Mouse (Mus musculus) spleen, postnatal 4 days (tissue): ENCODE results near the gene Mapk3.

Source experiments
- DNase-seq, 2 experiments: peaks; one replicate each; pipeline ENCODE4 v3.0.0; 2022; ENCODE audit warnings: low spot score in 2 of 2

The Mapk3 gene

DNA sequence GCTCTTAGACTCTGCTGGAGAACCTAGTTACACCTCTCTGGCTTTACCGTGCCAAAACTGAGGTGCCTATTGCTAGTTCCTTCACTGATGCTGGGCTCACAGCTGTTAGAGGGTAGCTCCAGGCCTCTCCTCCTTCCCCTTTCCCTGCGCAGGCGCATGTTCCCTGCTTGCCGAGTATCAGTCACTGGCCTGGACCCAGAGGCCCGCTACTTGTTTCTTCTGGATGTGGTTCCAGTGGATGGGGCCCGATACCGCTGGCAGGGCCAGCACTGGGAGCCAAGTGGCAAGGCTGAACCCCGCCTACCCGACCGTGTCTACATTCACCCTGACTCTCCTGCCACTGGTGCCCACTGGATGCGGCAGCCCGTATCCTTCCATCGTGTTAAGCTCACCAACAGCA is 23.3 kb downstream of the Mapk3 start:
- DNase-seq = peak in 1 of 2 experiments; percentile 64

DNA sequence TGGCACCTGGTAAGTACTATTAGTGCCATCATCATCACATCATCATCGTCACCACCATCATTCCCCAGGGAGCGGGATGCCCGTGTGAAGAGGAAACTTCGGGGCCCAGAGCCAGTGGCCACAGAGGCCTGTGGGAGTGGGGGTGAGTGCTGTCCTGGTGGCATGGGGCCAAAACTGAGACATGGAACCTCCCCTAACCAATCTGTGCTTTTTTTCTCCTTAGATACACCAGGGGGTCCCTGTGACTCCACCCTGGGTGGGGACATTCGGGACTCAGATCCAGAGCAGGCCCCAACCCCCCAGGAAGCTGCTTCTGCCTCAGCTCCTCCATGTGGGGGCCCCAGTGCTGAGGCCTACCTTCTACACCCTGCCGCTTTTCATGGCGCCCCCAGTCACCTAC is 25.1 kb downstream of the Mapk3 start:
- DNase-seq = no peak

DNA sequence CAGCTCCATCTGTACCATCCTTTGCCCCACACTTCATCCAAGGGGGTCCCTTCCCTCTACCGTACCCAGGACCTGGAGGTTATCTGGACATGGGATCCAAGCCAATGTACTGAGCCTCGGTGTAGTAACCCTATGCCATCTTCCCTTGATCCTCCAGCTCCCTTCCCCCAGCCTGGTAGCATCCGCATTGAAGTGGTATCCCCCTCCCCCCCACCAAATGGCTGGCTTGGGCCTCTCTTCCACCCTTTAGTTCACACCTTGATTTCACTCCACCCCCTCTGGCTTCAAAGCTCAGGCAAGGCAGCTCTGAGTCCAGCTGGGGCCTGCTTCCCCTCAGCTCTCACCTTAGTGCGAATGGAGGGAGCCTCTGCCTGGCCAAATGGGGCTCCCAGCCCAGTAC is 25.7 kb downstream of the Mapk3 start:
- DNase-seq = no peak

DNA sequence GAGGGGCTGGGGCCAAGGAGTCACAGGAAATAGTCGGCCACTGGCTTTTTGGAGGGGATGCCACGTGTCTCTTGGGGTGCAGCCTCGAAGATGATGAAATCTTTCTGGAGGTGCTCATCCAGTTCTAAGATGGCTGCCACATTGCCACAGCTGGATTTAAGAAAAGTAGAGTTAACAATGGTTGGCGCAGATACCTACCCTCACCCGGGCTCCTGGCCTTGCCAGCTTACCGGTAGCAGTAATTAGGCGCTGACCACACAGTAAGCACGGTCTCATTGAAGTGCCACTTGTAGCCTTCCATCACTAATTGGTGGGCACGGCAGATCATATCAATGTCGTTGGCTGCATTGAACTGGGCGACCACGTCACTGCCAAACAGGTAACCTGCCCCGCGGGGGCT is 26.7 kb downstream of the Mapk3 start:
- no peak for DNase-seq

DNA sequence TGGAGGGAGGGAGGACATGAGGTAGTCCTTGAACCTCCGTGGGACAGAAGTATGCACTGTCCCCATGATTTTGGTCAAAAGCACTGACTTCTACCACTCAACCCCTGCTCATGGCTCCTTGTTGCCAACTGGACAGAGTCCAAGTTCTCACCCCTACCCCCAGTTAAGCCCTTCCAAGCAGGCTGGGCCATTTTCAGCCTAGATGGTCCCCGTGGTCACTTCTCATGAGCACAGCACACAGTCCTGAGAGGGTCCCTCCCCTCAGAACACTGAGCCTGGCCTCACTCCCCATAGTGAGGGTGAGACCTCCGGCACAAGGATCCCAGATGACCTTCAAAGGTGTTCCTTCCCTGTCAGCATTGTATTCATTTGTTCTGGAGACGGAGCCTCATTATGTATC is 29.7 kb downstream of the Mapk3 start:
- DNase-seq = no peak

DNA sequence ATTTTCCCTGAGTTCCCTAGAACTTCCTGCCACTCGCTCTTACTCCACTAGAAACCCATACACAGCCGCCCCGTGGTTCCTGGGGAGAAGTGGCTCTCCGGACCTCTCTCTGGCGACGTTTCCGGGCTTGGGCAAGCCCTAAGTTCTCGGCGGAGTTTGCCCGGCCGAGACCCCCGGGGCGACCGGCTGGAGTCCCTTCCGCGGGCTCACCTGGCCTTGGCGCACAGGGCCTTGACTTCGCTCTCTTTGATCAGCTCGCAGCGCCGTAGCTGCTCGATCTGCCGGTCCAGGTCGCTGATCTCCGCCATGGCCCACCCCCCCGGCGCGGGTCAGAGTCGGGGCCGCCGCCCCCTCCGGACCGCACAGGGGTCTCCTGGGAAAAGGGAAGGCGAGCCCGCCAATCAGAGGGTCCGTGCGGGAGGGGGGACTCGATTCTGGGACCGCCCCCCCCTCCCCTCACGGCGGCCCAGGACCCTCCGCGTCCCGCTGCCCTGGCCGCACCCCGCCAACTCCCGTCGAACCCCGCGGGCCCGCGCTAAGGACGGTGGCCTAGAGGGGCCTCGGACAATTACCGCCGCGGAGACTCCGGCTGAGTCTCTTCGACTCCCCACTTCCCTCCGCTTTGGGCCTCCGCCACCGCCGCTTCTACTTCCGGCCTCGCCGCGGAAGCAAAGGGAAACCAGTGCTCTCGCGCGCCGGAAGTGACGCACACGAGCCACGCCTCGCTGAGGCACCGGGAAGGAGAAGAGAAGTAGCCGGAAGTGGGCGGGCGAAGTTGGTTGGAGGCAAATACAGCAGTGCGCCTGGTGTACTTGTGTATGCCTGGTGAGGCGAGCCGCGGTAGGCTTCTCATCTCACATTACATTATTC is 32.7 kb downstream of the Mapk3 start, which contains the start of gene Ppp4c:
Gene Ppp4c (minus strand): TSS at position 646 of the 870 bp plus-strand sequence.
- DNase-seq = peak; percentile 95 to 97

DNA sequence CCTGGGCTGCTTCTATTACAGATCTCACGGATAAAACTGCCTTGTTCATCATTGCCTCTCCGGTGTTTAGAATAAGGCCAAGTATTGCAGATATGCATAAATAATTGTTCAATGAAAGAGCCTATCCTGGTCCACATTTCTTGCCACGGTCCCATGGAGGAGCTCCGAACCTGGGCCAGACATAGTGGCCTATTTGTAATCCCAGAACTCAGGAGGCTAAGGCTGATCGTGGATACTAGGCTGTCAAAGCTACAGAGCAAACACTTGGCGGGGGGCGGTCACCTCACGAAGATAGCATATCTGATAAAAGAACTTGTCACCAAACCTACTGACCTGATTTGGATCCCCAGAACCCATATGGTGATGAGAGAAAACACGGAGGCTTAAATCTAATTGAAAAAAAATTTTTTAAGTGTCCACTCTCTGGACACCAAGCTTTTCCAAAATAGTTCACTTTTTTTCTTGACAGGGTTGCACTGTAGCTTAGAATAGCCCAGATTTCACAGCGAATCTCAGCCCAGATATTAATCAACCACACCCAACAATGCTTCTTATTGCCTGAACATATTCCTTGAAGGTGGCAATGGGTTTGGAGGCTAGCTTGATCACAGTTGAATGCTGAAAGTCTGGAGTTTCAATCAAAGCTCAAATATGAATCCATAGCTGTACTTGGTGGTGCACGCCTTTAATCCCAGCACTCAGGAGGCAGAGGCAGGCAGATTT is 33.5 kb downstream of the Mapk3 start:
- DNase-seq = no peak

DNA sequence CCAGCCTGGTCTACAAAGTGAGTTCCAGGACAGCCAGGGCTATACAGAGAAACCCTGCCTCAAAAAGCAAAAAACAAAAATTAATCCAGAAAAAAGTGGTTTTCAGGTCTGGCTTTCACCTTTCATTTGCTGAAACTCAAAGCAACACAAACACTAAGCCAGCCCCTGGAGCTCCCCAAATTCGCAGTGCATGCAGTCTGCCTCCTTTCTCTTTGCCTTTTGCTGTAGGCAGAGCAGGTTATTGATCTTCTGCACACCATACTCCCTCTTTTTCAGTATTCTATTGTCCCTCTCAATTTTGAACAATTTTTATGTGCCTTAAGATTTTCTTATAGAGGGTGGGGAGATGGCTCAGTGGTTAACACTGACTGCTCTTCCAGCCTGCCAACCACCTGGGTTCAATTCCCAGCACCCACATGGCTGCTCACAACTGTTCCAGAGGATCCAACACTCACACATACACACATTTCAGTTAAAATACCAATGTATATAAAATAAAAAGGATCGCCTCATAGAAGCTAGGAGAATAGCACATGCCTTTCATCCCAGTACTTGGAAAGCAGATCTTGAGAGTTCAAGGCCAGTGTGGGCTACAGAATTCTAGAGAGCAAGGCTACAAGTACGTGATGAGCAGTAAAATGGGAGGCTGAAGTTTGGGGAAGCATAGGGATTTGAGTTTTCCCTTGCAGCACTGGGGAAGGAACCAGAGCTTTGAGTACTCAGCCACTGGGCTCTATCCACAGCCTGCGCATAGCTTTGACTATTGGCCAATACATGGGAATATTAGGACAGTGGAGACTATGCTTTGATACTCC is 34.3 kb downstream of the Mapk3 start:
- no peak for DNase-seq

DNA sequence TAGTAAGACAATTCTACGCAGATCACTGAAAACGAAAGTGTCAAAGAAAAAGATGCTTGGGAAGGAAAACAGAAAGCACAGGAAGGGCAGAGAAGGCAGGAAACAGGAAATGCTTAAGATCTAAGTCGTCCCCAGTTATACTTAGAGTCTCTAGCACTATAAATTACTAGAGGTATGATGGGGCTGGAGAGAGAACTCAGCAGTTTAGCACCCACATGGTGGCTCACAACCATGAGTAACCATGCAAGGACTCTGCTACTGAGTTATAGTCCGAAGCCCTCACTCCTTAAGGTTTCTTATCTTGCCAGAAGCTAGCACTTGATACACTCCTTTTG is 34.8 kb downstream of the Mapk3 start:
- DNase-seq = no peak

DNA sequence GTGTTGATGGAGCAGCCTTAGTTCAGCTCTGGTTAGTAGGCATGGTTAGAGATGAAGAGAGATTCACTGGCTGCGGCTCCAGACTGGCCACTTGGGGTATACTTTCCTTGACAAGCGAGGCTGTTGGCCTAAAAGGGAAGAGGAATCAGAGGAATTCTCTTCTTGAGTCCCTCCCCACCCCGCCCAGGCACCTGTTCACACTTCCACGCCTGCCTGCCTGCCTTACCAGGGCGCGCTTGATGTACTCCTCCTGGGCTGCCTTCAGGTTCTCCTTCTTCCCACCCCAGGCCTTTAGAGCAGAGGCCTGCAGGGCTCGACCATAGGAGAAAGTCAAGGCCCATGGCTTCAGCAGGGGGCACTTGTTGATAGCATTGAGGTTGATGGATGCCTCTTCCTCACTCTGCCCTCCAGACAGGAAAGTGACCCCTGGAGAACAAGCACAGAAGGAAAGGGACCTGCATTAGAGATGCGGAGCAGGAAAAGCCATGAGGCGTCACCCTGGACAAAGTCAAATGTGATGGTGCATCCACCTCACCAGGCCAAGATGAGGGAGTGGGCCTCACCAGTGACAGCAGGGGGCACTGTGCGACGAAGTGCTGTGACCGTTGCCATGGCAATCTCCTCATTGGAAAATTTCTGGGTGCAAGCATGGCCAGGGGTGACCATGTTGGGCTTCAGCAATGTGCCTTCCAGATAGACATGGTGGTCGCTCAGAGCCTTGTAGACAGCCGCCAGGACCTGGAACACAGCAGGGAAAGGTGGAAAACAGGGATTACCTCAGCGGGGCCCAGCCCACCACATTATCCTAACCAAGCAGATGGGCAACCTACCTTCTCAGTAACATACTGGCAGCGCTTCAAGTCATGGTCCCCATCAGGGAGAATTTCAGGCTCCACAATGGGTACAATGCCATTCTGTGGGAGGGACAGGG is 36.3 kb downstream of the Mapk3 start:
- no peak for DNase-seq

DNA sequence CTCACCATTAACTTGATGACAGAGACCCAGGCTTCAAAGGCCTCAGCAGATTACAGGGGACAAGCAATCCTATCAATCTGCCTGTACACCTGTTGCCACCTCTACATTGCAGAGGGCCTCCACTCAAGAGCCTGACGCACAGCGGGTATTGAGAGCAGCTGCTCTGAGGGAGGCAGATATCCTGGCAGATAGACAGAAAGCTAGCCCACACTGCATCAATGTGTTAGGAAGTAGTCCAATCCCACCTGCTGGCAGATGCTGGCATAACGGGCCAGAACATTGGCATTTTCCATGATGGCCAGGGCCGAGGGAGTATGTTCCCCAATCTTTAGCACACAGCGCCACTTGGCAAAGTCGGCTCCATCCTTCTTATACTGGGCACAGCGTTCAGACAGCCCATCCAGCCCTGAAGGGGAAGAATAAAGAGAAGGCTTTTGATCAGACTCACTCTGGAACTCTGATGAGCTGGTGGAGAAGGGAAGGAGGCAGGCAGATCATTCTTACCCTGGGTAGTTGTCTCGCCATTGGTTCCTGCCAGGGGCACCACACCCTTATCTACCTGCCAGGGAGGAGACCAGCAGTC is 37.0 kb downstream of the Mapk3 start:
- DNase-seq = peak; percentile 53 to 74

DNA sequence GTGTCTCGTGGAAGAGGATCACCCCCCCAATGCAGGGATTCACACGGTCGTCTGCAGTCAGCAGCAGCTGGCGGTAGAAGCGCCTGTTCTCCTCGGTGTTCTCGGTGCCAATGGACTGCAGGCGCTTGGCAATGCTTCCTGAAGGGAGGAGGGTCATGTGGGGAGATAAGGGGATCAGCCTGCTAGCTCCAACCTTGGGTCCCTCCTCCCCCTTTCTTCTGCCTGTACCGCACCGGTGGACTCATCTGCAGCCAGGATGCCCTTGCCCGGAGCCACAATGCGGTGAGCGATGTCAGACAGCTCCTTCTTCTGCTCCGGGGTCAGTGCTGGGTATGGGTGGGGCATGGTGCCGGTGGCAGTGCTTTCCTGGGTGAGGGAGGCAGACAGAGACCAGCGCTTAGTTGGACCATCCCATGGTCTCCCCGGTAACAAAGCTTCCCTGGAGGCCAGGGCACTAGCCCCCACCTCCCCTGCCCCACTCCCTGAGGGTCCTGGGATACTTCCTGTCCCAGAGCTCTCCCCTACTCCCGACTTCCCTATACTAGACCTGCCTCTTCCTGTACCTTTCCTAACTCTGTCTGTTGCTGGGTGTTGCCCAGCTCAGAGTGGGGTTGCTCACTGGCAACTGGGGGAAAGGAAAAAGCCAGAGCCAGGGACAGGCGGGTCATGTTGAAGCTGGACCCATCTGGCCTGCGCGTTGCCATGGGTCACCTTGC is 38.2 kb downstream of the Mapk3 start, which contains the start of gene Fam57b:
Gene Fam57b (plus strand): TSS at position 258 of the 716 bp plus-strand sequence.
- no peak for DNase-seq

DNA sequence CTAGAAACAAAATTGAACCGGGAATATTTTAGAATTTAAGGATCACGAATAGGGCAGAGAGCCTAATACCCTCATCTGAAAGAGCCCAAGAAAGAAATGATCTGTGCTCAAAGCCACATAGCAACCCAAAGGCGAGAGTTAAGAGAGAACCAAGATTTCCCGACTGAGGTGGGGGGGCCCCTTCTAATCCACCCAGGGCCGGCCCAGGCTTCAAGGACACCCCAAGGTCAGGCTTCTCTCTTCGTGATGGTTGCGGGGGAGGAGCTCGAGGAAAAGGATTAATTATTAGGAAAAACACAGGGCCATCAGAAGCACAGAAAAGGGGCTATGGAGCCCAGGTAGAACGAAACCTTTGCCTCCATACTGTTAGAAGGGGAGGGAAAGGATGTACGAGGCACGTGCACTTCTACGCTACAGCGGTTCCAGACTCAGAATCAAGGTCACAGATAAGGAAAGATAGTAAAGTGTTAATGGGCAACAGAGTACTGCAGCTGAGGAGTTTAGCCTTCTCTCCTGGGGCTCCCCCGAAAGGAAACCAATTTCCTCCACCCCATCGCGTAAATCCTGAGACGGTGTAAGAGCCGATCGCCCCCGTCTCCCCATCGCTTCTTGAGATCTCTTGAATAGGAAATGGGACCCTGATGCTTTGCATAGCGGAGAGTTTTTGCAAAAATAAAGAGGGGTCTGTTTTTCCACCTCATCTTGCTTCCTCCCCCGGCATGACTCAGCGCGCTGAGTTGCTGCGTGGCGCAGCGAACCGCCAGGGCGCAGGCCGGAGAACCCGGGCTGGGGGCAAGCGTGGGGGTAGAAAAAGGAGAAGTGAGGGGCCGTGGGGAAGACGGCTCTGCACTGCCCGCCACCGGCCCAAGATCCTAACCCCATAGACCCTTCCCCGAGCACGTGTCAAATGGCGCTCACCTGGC is 39.0 kb downstream of the Mapk3 start:
- peak; percentile 62 to 82 for DNase-seq

DNA sequence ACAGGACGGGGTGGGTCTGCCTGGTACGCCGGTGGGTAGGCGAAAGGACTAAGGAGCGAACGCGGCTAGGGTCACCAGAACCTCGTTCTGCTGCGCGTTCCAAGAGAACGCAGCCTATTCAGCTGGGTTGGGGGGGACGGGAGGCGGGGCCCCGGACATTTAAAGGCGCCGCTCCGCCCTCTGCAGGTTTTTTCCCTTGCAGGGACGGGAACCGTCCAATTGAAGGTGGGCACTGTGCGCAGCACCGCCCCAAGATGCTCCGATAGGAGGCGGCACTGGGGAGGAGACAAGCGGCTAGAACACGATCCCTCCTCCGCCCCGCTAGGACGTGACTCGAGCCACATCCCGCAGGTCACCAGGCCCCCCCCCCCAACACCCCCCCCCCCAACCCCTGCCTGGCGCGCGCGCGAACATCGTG is 39.7 kb downstream of the Mapk3 start:
- DNase-seq = peak; percentile 94 to 95

DNA sequence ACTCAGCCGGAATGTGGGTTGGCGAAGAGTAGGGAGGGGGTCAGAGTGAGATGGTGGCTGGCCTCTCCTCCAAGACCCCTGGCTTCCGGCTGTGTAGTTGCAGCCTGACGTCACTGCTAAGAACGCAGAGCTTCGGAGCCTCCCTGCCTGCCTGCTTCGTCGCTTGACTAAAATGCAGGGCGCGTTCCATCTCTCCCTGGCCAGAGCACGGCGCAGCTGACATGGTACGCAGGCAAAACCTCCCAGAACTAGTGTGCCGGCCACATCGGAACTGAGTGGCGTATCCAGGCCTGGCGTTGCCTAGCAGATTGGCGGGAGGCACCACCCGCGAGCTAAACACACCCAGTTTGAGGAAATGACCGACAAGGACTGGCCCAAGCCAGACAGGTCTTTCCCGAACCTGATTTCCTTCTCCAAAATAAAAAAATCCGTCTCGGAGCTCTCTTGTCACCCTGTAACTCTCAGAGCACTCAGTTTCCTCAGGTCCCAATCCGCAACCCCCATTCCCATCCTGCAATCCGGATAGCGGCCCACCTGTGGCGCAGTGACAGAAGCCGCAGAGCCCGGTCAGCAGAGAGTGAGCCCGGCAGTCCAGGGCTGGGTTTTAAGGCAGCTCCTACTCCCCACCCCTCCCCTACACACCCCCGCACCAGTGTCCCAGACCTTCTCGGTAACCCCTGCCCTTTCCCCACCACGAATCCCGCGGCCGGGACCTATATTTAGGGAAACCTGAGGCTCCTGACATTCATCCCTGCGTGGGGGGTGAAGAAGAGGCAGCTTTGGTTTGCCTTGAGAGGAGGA is 40.3 kb downstream of the Mapk3 start:
- DNase-seq = no peak

DNA sequence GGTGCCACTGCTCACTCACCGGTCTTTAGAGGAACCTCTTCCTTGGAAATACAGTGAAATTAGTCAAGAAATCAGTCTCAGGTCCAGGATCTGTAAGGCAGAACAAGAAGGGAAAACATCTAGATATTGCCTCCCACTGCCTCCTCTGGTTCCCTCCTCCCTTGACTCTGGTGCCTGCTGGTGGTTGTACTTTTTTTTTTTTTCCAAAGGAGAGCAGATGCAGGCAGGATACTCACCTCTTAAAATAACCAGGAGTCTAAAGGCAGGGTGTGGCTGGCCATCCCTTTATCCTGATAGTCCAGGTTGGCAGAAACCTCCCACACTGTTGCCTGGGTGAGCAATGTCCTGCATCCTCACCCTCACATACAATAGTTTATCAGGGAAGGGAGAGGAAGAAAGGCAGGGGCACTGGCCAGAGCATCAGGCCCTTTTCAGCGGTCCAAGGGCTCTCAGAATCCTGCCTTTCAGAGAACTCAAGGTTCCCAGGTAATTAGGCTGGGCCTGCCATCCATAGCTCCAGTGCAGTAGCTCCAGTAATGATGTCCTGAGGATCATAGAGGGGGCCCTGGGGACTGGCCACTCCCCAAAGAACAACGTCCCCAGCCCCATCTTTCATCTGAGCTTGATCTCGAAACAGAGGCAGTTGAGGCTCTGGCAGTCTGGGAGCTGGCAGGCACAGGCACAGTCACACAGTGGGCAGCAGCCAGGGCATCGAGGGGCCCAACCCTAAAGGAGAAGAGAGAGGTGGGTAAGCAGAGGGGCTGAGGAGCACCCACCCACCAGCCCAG is 41.1 kb downstream of the Mapk3 start:
- no peak for DNase-seq

DNA sequence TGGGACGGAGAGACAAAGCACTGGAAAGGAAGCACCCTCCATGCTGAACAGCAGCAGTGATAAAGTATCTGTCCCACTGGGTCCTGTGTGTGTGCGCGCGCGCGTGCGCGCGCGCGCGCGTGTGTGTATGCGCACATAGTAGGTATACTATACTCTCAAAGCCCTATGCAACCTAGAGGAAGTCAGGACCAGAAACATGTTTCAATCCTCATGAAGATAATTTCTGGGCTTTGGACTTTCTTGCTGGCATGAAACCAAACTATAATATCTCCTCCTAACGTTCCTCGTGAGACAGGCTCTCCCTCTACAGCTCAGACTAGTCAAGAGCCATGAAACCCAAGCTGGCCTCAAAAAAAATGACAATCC is 41.6 kb downstream of the Mapk3 start:
- DNase-seq = no peak
